Mouse (Mus musculus) E14TG2a.4 (cell line): ENCODE data around the gene Edc3.
A peak's percentile ranks its signal among the peaks of the same experiment; 100 is the strongest.

ENCODE experiments used
- H3K27me3 ChIP-seq: 2 replicates; pipeline ENCODE4 v1.6.1; 2014; ENCODE audit warnings: low read length, control low read depth; ENCODE audit not compliant: insufficient read depth
- H3K36me3 ChIP-seq: 2 replicates; pipeline ENCODE4 v1.6.1; 2014; ENCODE audit warnings: low read length, control low read depth; ENCODE audit not compliant: insufficient read depth
- H3K4me1 ChIP-seq: replicated peaks from 2 replicates; pipeline ENCODE4 v1.6.1; 2014; ENCODE audit warnings: low read depth, low read length, control low read depth
- H3K4me3 ChIP-seq: replicated peaks from 2 replicates; pipeline ENCODE4 v1.5.1; 2014; ENCODE audit warnings: mild to moderate bottlenecking, low read length
- H3K9me3 ChIP-seq: 2 replicates; pipeline ENCODE4 v1.6.1; 2014; ENCODE audit warnings: low read length, control low read depth
- CTCF ChIP-seq: conservative IDR thresholded peaks from 2 replicates; pipeline ENCODE4 v1.5.1; 2014; ENCODE audit warnings: low read length
- NANOG ChIP-seq: IDR thresholded peaks from 2 replicates; pipeline ENCODE4 v1.6.1; 2014; ENCODE audit warnings: borderline replicate concordance, low read length, mixed read lengths
- POU5F1 ChIP-seq: IDR thresholded peaks from 2 replicates; pipeline ENCODE4 v1.6.1; 2014; ENCODE audit warnings: low read length, borderline replicate concordance

The Edc3 gene

DNA sequence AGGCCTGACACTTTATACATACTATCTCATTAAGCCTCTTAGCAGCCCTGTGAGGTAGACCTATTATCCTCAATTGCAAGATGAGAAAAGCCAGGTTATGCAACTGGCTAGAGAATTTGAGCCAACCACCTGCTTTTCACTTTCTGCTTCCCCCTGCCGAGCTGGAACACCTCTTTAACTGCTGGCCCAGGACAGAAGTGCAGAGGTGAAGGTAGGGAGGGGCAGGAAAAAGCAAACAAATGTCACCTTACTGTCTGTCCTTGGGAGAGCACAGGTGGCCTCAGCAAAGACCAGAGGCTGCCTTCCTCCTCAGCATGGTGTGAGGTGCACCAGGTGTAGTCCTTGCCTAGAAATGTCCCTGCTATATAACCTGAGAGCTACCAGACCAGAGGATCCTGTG lies 40.1 kb upstream of the Edc3 start:
- Histone ChIP-seq H3K4me3 (no peak overlapping the region), H3K27me3 (peaks cover 12% of the 10 kb centered on the region), H3K4me1 (peaks cover 9% of the 10 kb centered on the region; the same call in 1 of the 2 replicates), H3K36me3 (no peaks in the 10 kb centered on the region), H3K9me3 (no peaks in the 10 kb centered on the region)
- TF ChIP-seq CTCF = no peak
- no peak for TF ChIP-seq POU5F1
- TF ChIP-seq NANOG = no peak

DNA sequence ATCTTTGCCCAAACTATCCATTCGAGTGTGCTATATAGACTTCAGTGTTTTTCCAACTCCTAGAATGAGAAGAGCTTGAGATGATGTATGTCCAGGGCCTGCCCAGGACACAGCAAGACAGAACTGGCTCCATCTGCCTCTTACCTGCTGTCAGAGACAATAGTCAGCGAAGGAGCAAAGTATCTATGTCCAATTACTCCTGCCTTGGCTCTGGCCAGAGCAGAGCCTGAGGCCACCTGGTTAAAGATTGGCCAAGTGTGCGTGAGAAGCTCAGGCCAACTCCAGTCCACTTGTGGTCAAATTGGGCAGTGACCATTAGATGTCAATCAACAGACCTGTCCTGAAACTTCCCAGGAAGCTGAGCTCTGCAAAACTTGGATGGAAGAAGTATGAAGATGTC lies 38.8 kb upstream of the Edc3 start:
- H3K27me3 ChIP-seq = peaks cover 12% of the 10 kb centered on the region
- no peaks in the 10 kb centered on the region for H3K9me3 ChIP-seq
- H3K4me1 ChIP-seq = peaks cover 9% of the 10 kb centered on the region; the same call in 1 of the 2 replicates
- TF ChIP-seq NANOG = no peak
- TF ChIP-seq CTCF = no peak
- no peak for TF ChIP-seq POU5F1
- H3K4me3 ChIP-seq = no peak overlapping the region
- H3K36me3 ChIP-seq = no peaks in the 10 kb centered on the region

DNA sequence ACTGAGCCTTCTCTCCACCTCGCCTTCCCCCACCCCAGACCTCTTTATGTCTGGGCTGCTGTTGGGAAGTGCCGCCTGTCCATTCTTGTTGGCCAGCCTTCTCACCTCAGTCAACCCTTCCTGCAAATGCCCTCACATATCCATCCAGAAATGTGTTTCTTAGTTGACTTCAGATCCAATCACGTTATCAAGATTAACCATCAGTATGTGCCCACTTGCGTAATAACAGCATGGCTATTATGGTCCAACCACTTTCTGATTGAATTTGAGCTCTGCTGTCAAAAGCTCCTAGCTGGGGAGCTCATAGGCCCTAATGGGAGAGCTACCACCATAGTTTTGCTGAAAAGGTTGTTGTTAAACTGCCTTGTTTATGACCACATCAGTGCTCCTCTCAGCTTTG lies 37.3 kb upstream of the Edc3 start:
- Histone ChIP-seq H3K4me1 (peaks cover 9% of the 10 kb centered on the region; the same call in 1 of the 2 replicates), H3K4me3 (no peak overlapping the region), H3K9me3 (no peaks in the 10 kb centered on the region), H3K27me3 (peaks cover 12% of the 10 kb centered on the region), H3K36me3 (no peaks in the 10 kb centered on the region)
- TF ChIP-seq CTCF (no peak), NANOG (no peak), POU5F1 (no peak)

DNA sequence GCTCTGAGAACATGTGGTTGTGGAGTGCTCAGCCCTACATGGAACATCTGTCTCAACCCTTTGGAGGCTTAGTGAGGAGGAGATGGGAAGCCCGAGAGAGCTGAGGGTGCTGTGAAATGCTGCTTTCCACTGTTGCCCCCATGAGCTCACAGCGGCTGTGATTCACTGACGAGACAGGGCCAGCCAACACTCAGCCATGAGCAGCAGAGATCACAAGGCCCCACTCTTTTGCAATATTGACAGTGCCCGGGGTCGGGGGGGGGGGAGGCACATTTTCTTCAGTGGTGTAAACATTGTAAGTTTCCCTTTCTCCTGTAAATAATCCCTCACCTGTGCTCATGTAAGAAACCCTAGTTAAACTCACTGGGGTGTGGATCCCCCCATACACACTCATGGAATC lies 36.8 kb upstream of the Edc3 start:
- no peaks in the 10 kb centered on the region for H3K36me3 ChIP-seq
- H3K9me3 ChIP-seq = no peaks in the 10 kb centered on the region
- TF ChIP-seq NANOG = no peak
- TF ChIP-seq POU5F1 = no peak
- TF ChIP-seq CTCF = no peak
- H3K4me1 ChIP-seq = peaks cover 7% of the 10 kb centered on the region; the same call in 1 of the 2 replicates
- H3K4me3 ChIP-seq = no peak overlapping the region
- H3K27me3 ChIP-seq = peaks cover 12% of the 10 kb centered on the region

DNA sequence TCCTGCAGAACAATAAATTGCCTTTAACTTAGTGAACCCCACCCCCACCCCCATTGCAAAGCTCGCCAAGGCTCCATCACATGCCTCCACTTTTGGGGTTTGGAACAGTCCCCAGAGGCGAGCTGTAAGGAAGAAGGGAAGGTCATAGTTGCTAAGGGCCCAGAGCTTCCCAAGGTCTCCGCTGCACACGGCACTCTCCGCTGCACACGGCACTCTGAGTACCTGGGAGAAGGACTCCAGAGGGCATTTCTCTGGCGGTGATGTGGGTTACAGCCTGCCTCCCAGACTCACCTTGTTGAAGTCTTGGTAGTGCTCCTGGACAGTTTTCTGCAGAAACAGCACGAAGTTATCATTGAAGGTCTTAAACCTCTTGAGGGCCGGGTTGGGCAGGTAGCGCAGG lies 26.9 kb upstream of the Edc3 start:
- no peak for TF ChIP-seq POU5F1
- TF ChIP-seq NANOG = no peak
- no peak for TF ChIP-seq CTCF
- no peaks in the 10 kb centered on the region for H3K36me3 ChIP-seq

DNA sequence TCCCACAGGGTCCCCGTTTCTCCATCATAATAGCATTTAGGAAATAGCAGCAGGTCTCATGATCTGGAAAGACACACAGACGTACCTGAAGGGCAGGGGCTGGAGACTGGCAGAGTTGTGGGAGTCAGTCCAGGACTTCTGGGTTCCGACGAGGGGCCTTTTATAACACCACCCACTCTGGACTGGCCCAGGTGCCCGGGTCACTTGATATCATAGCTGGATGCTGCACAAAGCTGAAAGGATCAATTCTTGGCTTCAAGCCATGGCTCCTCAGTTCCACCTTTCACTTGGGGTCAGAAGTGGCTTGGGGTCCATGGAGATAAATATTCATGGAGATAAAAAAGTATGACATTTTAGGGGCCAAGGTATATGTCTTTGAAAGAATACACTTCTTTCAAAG lies 24.8 kb upstream of the Edc3 start, which contains the start of gene Cyp1a2:
Cyp1a2 (minus strand) TSS at position 184 of the 400 bp plus-strand sequence.
- no peak within 1 kb of the TSS for H3K4me3 ChIP-seq
- no peaks in the 10 kb centered on the region for H3K36me3 ChIP-seq
- H3K9me3 ChIP-seq = no peaks in the 10 kb centered on the region
- H3K4me1 ChIP-seq = 0 out of 2 replicates have a peak, but pooled peaks cover 7% of the 10 kb centered on the region
- TF ChIP-seq POU5F1 (no peak), NANOG (no peak), CTCF (no peak)
- H3K27me3 ChIP-seq = peaks cover 27% of the 10 kb centered on the region

More for the DNA sequence above, 26.9 kb upstream of the Edc3 start:
- H3K4me1 ChIP-seq = 0 out of 2 replicates have a peak, but pooled peaks cover 7% of the 10 kb centered on the region
- H3K4me3 ChIP-seq = no peak overlapping the region
- H3K27me3 ChIP-seq = peaks cover 27% of the 10 kb centered on the region
- H3K9me3 ChIP-seq = no peaks in the 10 kb centered on the region

DNA sequence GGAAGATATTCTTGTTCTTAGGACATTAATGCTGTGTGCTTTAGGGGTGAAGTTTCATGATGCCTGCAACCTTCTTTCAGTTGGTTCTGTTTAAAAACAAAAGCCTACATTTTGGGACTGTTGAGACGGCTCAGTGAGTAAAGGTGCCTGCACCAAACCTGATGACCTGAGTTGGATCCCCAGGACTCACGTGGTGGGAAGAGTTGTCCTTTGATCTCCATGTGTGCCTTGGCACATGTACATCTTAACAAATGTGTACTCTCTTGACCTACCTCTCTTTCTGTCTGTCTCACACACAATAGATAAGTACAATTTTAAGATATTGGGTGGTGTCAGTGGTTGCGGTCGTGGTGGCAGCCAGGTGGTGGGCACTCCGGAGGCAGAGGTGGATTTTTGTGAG lies 22.3 kb upstream of the Edc3 start:
- Histone ChIP-seq H3K36me3 (no peaks in the 10 kb centered on the region), H3K9me3 (no peaks in the 10 kb centered on the region), H3K4me3 (no peak overlapping the region), H3K4me1 (0 out of 2 replicates have a peak, but pooled peaks cover 7% of the 10 kb centered on the region), H3K27me3 (peaks cover 22% of the 10 kb centered on the region)
- TF ChIP-seq NANOG = no peak
- no peak for TF ChIP-seq CTCF
- no peak for TF ChIP-seq POU5F1

DNA sequence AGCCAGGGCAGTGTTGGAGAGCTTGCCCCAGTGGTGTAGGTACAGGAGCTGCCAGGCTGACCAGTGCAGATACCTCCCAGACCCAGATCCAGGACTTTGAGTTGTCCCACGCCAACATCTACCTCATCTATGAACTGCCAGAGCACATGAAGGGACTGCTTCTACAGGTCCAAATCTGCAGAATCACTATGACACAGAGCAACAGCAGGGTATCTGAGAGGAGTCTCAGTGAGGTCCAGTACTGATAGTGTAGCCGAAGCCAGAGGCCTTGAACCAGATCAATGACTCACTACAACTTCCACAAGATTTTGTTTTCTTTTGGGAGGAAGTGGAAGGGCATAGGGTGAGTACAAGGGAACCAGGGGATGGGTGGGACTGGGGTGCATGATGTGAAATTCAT lies 20.6 kb upstream of the Edc3 start, which contains the start of gene Cyp1a1:
Cyp1a1 (plus strand) TSS at position 178 of the 400 bp plus-strand sequence.
- TF ChIP-seq NANOG (no peak), POU5F1 (no peak), CTCF (no peak)
- Histone ChIP-seq H3K36me3 (no peaks in the 10 kb centered on the region), H3K4me1 (no peaks in the 10 kb centered on the region), H3K4me3 (no peak within 1 kb of the TSS), H3K9me3 (no peaks in the 10 kb centered on the region), H3K27me3 (peaks cover 12% of the 10 kb centered on the region)

DNA sequence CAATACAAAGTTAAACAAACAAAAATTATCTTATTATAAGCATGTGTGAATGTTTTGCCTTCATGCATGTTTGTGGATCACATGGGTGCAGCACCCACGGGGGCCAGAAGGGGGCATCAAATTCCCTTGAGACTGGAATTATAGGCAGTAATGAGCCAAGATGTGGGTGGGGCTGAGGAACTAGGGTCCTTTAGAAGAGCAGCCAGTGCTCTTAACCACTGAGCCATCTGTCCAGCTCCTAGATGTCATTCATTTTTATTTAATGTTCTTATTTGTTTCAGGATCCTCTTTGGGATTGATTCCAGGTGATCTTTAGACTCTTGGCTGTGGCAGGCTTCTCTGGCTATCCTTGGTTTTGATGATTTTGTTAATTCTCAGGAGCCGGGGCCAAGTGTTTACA lies 20.2 kb upstream of the Edc3 start:
- H3K4me1 ChIP-seq = no peaks in the 10 kb centered on the region
- H3K4me3 ChIP-seq = no peak overlapping the region
- peaks cover 13% of the 10 kb centered on the region for H3K27me3 ChIP-seq
- no peaks in the 10 kb centered on the region for H3K9me3 ChIP-seq
- no peak for TF ChIP-seq POU5F1
- TF ChIP-seq CTCF = peak; percentile 57
- no peaks in the 10 kb centered on the region for H3K36me3 ChIP-seq
